Mouse (Mus musculus) heart, postnatal 0 days (tissue): ENCODE data around the gene Rnf20. TPM values are rescaled to one million over a fixed set of nuclear protein-coding genes. Genes with fewer than 3 reads are reported as not detected.
A peak's percentile ranks its signal among the peaks of the same experiment; 100 is the strongest.

Experiments used
- ATAC-seq: fragments of 200-750 bp; cut with Nextera tagmentation; 2 replicates; pipeline ENCODE4 v1.8.0; 2017; ENCODE audit warnings: low read depth, moderate number of reproducible peaks, moderate library complexity; ENCODE audit not compliant: insufficient read depth
- DNase-seq: peaks from one replicate; pipeline ENCODE4 v3.0.0-alpha.2; 2016; ENCODE audit warnings: low spot score
- H3K27ac ChIP-seq: fragments of 300-500 bp; sonication (generic); 2 replicates; pipeline ENCODE4 v1.5.1; 2014; ENCODE audit warnings: low read depth, mild to moderate bottlenecking
- H3K27me3 ChIP-seq: fragments of 300-500 bp; sonication (generic); 2 replicates; pipeline ENCODE4 v1.6.1; 2014; ENCODE audit warnings: low read length, mixed read lengths; ENCODE audit not compliant: control insufficient read depth, insufficient read depth
- H3K36me3 ChIP-seq: fragments of 300-500 bp; sonication (generic); replicated peaks from 2 replicates; pipeline ENCODE4 v1.6.1; 2014; ENCODE audit warnings: low read length, mixed read lengths; ENCODE audit not compliant: control insufficient read depth, insufficient read depth
- H3K4me1 ChIP-seq: fragments of 300-500 bp; sonication (generic); 2 replicates; pipeline ENCODE4 v1.6.1; 2014; ENCODE audit warnings: antibody characterized with exemption; ENCODE audit not compliant: control insufficient read depth, insufficient read depth
- H3K4me2 ChIP-seq: fragments of 300-500 bp; sonication (generic); 2 replicates; pipeline ENCODE4 v1.6.1; 2014; ENCODE audit warnings: low read depth, mild to moderate bottlenecking, low read length, moderate library complexity
- H3K4me3 ChIP-seq: fragments of 300-500 bp; sonication (generic); 2 replicates; pipeline ENCODE4 v1.5.1; 2014; ENCODE audit warnings: low read depth, low read length
- H3K9ac ChIP-seq: fragments of 300-500 bp; sonication (generic); replicated peaks from 2 replicates; pipeline ENCODE4 v1.6.1; 2014; ENCODE audit warnings: low read depth, low read length, mixed read lengths
- H3K9me3 ChIP-seq: fragments of 300-500 bp; sonication (generic); replicated peaks from 2 replicates; pipeline ENCODE4 v1.6.1; 2016; ENCODE audit warnings: low read length; ENCODE audit not compliant: control insufficient read depth
- CTCF ChIP-seq: IDR thresholded peaks from 2 replicates; pipeline ENCODE4 v1.5.1; 2016; ENCODE audit warnings: antibody characterized with exemption, control low read depth, low read depth
- EP300 ChIP-seq: IDR thresholded peaks from 2 replicates; pipeline ENCODE4 v1.6.1; 2016; ENCODE audit warnings: antibody characterized with exemption, low read depth
- WGBS: fragments of 180-500 bp; shearing (Covaris S2); extraction: QIAGEN DNeasy Blood & Tissue Kit; methylation state at CpG from one replicate; pipeline ENCODE4 v1.1.7; 2014; 5-methylcytosine and 5-hydroxymethylcytosine counted together
- polyA plus RNA-seq: library from polyadenylated mRNA; unstranded; fragments of >200 nt; fragmentation: Nextera tagmentation; extraction: Ambion mirVana; gene quantifications from 2 replicates; pipeline ENCODE4 v1.2.1, GENCODE M21; 2015
- total RNA-seq: library from RNA; depleted of rRNA; stranded (reverse); fragments of >200 nt; gene quantifications from 2 replicates; pipeline ENCODE4 v1.2.3, GENCODE M21; 2014; ENCODE audit warnings: low replicate concordance

Rnf20 gene
- total and polyA plus RNA-seq, 2 experiments from 2014 or later, result 18.8 to 26.5 TPM

DNA sequence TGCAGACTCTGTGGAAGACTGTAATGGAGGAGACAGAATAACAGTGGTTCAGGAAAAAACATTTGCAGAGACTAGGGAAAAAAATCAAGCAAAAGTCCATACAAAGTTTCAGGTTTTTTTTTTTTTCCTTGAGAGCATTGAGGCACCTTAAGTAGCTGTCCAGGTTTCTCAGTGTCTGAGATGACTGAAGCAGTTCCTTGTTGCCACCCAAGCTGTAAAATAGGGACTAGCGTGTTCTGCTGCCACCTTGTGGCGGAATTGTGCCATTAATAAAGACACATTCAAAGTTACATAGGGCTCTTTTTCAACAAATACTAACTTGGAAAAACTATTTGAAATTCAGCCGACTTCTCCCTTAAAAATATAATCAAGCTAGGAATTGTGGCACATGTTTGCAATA lies 4.8 kb upstream of the Rnf20 start:
- TF ChIP-seq EP300 (no peak), CTCF (peak; percentile 82)
- Histone ChIP-seq H3K4me1 (no peaks in the 10 kb centered on the region), H3K27ac (no peak overlapping the region), H3K9me3 (no peaks in the 10 kb centered on the region), H3K4me3 (no peak overlapping the region), H3K36me3 (no peaks in the 10 kb centered on the region), H3K9ac (no peak overlapping the region), H3K27me3 (no peaks in the 10 kb centered on the region), H3K4me2 (no peak overlapping the region)
- ATAC-seq (no peak), DNase-seq (peak; percentile 50)
- 0% methylated on average over 3 of the region's 3 CpGs for WGBS

DNA sequence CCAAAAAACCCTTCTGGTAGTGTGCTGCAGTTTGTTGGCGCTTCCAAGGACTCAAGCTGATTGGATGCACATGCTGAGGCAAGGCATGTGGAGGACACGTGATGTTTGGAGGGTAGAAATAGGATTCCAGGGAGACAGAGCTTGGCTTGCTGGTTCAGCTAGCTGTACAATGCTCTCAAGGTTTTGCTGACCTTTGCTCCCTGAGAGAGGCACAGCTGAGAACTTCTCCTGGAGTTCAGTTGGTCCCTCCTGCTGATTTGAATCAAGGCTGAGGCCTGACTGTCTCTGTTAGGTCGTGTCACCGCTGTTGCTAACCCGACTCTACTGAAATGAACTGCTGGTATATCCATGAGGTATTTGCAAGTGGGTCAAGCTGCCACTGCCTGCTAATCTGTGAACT lies 2.9 kb upstream of the Rnf20 start:
- WGBS, result 74% methylated on average over 5 of the region's 5 CpGs
- H3K4me2 ChIP-seq, result no peak overlapping the region

GRCm38 (mm10) chr4:49632139-49632481 lies 304 bp downstream of the Rnf20 start:
- DNase-seq (no peak), ATAC-seq (peak; percentile 66)
- Histone ChIP-seq H3K27ac (peak overlapping the region; percentile 83), H3K9ac (peak overlapping the region; percentile 78), H3K4me3 (peak overlapping the region; percentile 72), H3K4me1 (no peaks in the 10 kb centered on the region), H3K36me3 (peaks cover 36% of the 10 kb centered on the region), H3K4me2 (peak overlapping the region; percentile 88), H3K9me3 (no peaks in the 10 kb centered on the region), H3K27me3 (no peaks in the 10 kb centered on the region)
- under 1% methylated on average over 30 of the region's 30 CpGs for WGBS
- TF ChIP-seq EP300 (no peak), CTCF (no peak)

More for the DNA sequence above, 2.9 kb upstream of the Rnf20 start:
- Histone ChIP-seq H3K4me3 (no peak overlapping the region), H3K9me3 (no peaks in the 10 kb centered on the region), H3K4me1 (no peaks in the 10 kb centered on the region), H3K9ac (no peak overlapping the region), H3K27me3 (no peaks in the 10 kb centered on the region), H3K36me3 (0 out of 2 replicates have a peak, but pooled peaks cover 5% of the 10 kb centered on the region), H3K27ac (no peak overlapping the region)
- no peak for TF ChIP-seq EP300
- no peak for TF ChIP-seq CTCF
- no peak for ATAC-seq
- DNase-seq, result no peak

DNA sequence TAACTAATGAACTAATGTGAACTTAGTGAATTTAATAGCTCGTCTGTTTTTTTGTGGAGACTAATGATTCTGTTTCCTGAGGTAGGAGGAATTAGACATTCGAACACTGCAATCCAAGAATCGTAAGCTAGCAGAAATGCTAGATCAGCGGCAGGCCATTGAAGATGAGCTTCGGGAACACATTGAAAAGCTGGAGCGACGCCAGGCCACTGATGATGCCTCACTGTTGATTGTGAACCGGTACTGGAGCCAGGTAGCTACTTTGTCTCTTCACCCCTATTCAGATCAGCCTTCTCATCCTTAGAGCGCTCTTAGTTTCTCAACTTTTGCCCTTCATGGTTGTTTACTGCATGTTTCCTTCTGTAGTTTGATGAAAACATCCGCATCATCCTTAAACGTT lies 6.0 kb downstream of the Rnf20 start:
- H3K9ac ChIP-seq, result no peak overlapping the region
- no peak overlapping the region for H3K4me2 ChIP-seq
- TF ChIP-seq CTCF (no peak), EP300 (no peak)
- H3K27ac ChIP-seq, result no peak overlapping the region
- H3K9me3 ChIP-seq, result no peaks in the 10 kb centered on the region
- no peaks in the 10 kb centered on the region for H3K4me1 ChIP-seq
- H3K27me3 ChIP-seq, result no peaks in the 10 kb centered on the region
- WGBS, result 86% methylated on average over 11 of the region's 11 CpGs
- DNase-seq (no peak), ATAC-seq (no peak)
- peaks cover 76% of the 10 kb centered on the region for H3K36me3 ChIP-seq
- H3K4me3 ChIP-seq, result no peak overlapping the region

DNA sequence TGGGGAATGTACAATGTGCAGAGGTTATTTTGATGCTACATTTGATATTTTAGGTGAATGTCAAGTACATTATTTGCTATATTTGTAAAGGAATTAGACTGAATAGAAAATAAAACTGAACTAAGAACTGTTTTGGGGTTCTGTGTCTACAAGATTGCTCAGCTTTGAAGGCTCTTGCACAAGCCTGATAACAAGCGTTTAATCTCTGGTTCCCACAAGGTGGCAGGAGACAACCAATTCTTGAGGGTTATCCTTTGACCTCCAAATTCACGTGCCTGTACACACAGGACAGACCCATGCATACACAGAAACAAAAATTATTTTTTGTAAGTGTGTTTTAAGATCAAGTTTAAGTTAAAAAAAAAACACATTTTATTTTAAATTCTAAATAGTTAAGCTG lies 8.1 kb downstream of the Rnf20 start:
- WGBS, result 34% methylated on average over 2 of the region's 2 CpGs
- no peak for ATAC-seq
- H3K27ac ChIP-seq, result no peak overlapping the region
- no peak overlapping the region for H3K9ac ChIP-seq
- no peaks in the 10 kb centered on the region for H3K4me1 ChIP-seq
- TF ChIP-seq EP300, result no peak
- no peak for TF ChIP-seq CTCF
- DNase-seq, result no peak
- no peaks in the 10 kb centered on the region for H3K9me3 ChIP-seq
- no peak overlapping the region for H3K4me3 ChIP-seq
- no peaks in the 10 kb centered on the region for H3K27me3 ChIP-seq
- peaks cover 80% of the 10 kb centered on the region for H3K36me3 ChIP-seq
- no peak overlapping the region for H3K4me2 ChIP-seq

DNA sequence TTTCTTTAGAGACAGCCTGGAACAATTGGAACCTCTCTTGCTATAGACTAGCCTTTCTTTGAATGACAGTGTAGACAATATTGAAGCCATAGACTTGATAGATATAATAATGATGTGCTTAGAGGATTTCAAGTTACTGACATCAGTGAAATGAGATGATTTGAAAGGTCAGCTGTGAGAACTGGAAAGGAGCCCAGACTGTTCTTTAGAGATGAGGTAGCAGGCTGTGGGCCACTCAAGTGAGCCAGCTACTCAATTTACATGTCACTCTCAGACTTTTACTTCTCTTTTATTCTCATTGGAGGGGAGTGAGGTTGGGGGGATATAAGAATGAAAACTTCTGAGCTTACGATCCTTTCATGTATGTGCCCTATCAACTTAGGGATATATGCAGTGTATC lies 27.6 kb downstream of the Rnf20 start:
- no peak overlapping the region for H3K4me3 ChIP-seq
- no peaks in the 10 kb centered on the region for H3K9me3 ChIP-seq
- no peak overlapping the region for H3K4me2 ChIP-seq
- ATAC-seq, result peak; percentile 27; the same call in 1 of the 2 replicates
- H3K36me3 ChIP-seq, result peaks cover 57% of the 10 kb centered on the region
- H3K27ac ChIP-seq, result no peak overlapping the region
- no peaks in the 10 kb centered on the region for H3K4me1 ChIP-seq
- WGBS, result 86% methylated on average over 1 of the region's 1 CpGs
- H3K27me3 ChIP-seq, result no peaks in the 10 kb centered on the region
- H3K9ac ChIP-seq, result no peak overlapping the region
- TF ChIP-seq EP300 (no peak), CTCF (no peak)
- peak; percentile 43 for DNase-seq
